Mouse (Mus musculus): ENCODE measurements around the gene Disc1.

DNA sequence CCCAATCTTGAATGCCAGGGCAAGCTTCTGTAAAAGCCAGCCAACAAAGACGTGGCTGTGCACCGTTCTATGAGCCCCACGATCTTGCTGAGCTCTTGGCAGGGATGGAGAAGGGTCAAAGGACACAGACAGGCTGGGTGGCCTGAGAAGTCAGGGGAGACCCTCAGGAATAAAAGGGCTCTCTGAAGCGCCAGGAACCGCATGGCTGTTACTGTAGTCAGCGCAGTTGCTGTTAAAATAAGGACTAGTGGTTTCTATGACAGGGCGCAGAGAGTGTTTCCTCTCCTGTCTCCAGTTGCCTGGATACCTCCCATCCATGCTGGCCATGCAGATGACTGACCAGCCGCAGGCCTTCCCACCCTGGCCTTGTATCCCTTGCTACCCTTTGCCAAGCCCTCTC, 231.4 kb downstream of the Disc1 start:
- TF ChIP-seq CTCF (IDR thresholded peaks at IDR 0.05; ENCODE audit: borderline replicate concordance, extremely low read depth, insufficient read depth, insufficient read length) (no peak), POLR2A (IDR thresholded peaks at IDR 0.05; ENCODE audit: borderline replicate concordance, extremely low read depth, insufficient read depth, insufficient read length, poor library complexity, severe bottlenecking) (no peak)
